Mouse (Mus musculus) large intestine, adult 2 months (tissue): ENCODE data around the gene Gm3298. TPM values are rescaled to one million over a fixed set of nuclear protein-coding genes. Genes with fewer than 3 reads are reported as not detected.
"Not testable (repeated sequence)": the region's sequence is repeated elsewhere in the genome, so short reads cannot be mapped to it uniquely, and the experiment has no call there.

Source experiments
- DNase-seq: peaks from one replicate; pipeline ENCODE4 v3.0.0-alpha.2; 2012; ENCODE audit warnings: low read depth, low spot score
- WGBS: fragments of 180-500 bp; shearing (Covaris S2); methylation state at CpG from one replicate; pipeline ENCODE4 v1.1.7; 2018; 5-methylcytosine and 5-hydroxymethylcytosine counted together
- polyA plus RNA-seq: library from polyadenylated mRNA; depleted of rRNA; stranded (reverse); fragments of >200 nt; gene quantifications from 2 replicates; pipeline ENCODE4 v1.2.3, GENCODE M21; 2012; rRNA removed

Gene Gm3298
- polyA plus RNA-seq = not detected in 2 replicates

DNA sequence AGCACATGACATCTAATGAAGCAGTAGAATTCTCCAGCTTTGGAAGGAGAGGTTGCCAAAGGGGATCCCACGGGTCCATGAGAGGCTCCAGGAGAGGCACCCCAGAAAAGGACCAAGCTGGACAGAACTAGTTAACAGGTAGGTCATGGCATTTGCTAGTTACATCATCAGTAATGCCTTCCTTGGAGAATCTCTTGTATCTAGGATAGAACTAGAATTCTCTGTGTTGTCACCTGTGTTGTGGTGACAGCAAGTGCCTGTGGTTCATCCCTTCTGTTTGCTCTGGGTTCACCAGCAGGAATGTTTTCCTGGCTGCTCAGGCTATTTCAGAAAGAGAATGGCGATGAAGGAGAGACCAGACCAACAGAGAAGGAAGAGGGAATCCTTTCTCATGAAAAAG, at the start of gene Gm3298:
Gm3298 (plus strand) TSS at position 301 of the 400 bp plus-strand sequence.
- WGBS = 69% methylated on average over 1 of the region's 2 CpGs
- DNase-seq = not testable (repeated sequence)

DNA sequence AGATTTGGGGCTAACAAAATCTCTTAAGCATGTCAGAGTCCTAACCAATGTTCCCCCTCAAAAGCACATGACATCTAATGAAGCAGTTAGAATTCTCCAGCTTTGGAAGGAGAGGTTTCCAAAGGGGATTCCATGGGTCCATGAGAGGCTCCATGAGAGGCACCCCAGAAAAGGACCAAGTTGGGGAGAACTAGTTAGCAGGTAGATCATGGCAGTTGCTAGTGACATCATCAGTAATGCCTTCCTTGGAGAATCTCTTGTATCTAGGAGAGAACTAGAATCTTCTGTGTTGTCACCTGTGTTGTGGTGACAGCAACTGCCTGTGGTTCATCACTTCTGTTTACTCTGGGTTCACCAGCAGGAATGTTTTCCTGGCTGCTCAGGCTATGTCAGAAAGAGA, 32.1 kb upstream of the Gm3298 start, which contains the start of gene Gm8297:
Gm8297 (plus strand) TSS at position 301 of the 400 bp plus-strand sequence.
- DNase-seq = not testable (repeated sequence)

DNA sequence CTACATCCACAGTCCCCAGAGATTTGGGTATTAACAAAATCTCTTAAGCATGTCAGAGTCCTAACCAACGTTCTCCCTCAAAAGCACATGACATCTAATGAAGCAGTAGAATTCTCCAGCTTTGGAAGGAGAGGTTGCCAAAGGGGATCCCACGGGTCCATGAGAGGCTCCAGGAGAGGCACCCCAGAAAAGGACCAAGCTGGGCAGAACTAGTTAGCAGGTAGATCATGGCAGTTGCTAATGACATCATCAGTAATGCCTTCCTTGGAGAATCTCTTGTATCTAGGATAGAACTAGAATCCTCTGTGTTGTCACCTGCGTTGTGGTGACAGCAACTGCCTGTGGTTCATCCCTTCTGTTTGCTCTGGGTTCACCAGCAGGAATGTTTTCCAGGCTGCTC, 34.6 kb downstream of the Gm3298 start, which contains the start of gene 4930555G01Rik:
4930555G01Rik (plus strand) TSS at position 301 of the 400 bp plus-strand sequence.
- WGBS = no CpG with 5 or more reads among the region's 3 CpGs

More for the DNA sequence above, 34.6 kb downstream of the Gm3298 start, which contains the start of gene 4930555G01Rik:
- not testable (repeated sequence) for DNase-seq

Other genes with a start within 250 kb of the Gm3298 start
- gene Gm9602, start 239.6 kb upstream of the Gm3298 start, polyA plus RNA-seq = not detected in 2 replicates
- gene Gm3269, start 177.8 kb upstream of the Gm3298 start, polyA plus RNA-seq = not detected in 2 replicates
- gene Gm3264, start 160.3 kb upstream of the Gm3298 start, polyA plus RNA-seq = not detected in 2 replicates
- gene Gm3278, start 123.5 kb upstream of the Gm3298 start, polyA plus RNA-seq = not detected in 2 replicates
- gene Gm8297, start 32.0 kb upstream of the Gm3298 start, polyA plus RNA-seq = not detected in 2 replicates
- gene 4930555G01Rik, start 34.7 kb downstream of the Gm3298 start, polyA plus RNA-seq = not detected in 2 replicates
- 0.05 and 0.22 TPM in 2 replicates for gene Gm8281, start 55.1 kb downstream of the Gm3298 start, polyA plus RNA-seq
- not detected in 2 replicates for gene Gm8279, start 115.6 kb downstream of the Gm3298 start, polyA plus RNA-seq
- gene Gm3317, start 148.6 kb downstream of the Gm3298 start, polyA plus RNA-seq = not detected in 2 replicates
- not detected in 2 replicates for gene Gm8271, start 169.9 kb downstream of the Gm3298 start, polyA plus RNA-seq
- gene Gm3526, start 244.7 kb downstream of the Gm3298 start, polyA plus RNA-seq = not detected in 2 replicates